15 mouse cellular contexts compared by ENCODE assay signal in genomic region chr7:127561340-127561858, GRCm38 (mm10). TPM values are rescaled to one million over a fixed set of nuclear protein-coding genes. Genes with fewer than 3 reads are reported as not detected.
A peak's percentile ranks its signal among the peaks of the same experiment; 100 is the strongest.
DNase-seq lines count a peak whose midpoint lies in the region; ATAC-seq and TF ChIP-seq lines count a peak whose summit lies in the region.
"Had no signal": no experiment of that assay in that cellular context is flagged by ENCODE, and none has a peak within 500 bp of the region (broad histone marks: within the 10 kb centered on the region; RNA-seq: fewer than 3 reads in every experiment).

Gene Tmem265 (plus strand): TSS chr7:127561390.

- WGBS in lung, postnatal 0 days: 66% methylated on average over 5 of the region's 5 CpGs
- WGBS in lung, adult 2 months: 74% methylated on average over 5 of the region's 5 CpGs
- WGBS in stomach, postnatal 0 days: 76% methylated on average over 5 of the region's 5 CpGs

- no peak within 1 kb of the TSS for H3K4me3 ChIP-seq in lung, postnatal 0 days (ENCODE audit: low read depth, low read length)
- no peak within 1 kb of the TSS for H3K4me3 ChIP-seq in lung, adult 2 months (replicated peaks; ENCODE audit: extremely low read depth, low read depth, low read length)
- no peak within 1 kb of the TSS for H3K4me3 ChIP-seq in bone marrow macrophage, adult 2 months (ENCODE audit: insufficient read depth, low read length)
- H3K4me3 ChIP-seq in stomach, postnatal 0 days (ENCODE audit: low read depth, low read length): no peak within 1 kb of the TSS
- H3K4me3 ChIP-seq: layer of hippocampus, adult 2 months; liver, embryonic 12.5 days; neural tube, embryonic 15.5 days had no signal

- DNase-seq in heart, adult 11 months: peak; percentile 70
- DNase-seq in heart, adult 8-10 months (ENCODE audit: low spot score): no peak
- peak; percentile 31 for DNase-seq in lung, postnatal 0 days (ENCODE audit: low spot score)
- no peak for DNase-seq in lung, adult 2 months
- DNase-seq in stomach, postnatal 0 days (ENCODE audit: low spot score): no peak
- DNase-seq in heart, postnatal 14 days: no peak
- DNase-seq: adrenal gland, adult 8-10 months; gastrocnemius, postnatal 14 days; thymus, adult 18-20 months had no signal

- no peaks in the 10 kb centered on the region for H3K9me3 ChIP-seq in lung, postnatal 0 days (ENCODE audit: low read length)
- no peaks in the 10 kb centered on the region for H3K9me3 ChIP-seq in stomach, postnatal 0 days (ENCODE audit: control insufficient read depth, low read length)
- H3K9me3 ChIP-seq: liver, embryonic 12.5 days; neural tube, embryonic 15.5 days had no signal

- intact Hi-C loops in heart, postnatal 14 days (cut with DNase I): no loop called here

- H3K27ac ChIP-seq in lung, postnatal 0 days (ENCODE audit: low read length): no peak within 1 kb of the TSS
- no peak within 1 kb of the TSS for H3K27ac ChIP-seq in bone marrow macrophage, adult 2 months (ENCODE audit: insufficient read depth, low read depth, low read length)
- no peak within 1 kb of the TSS; the same call in 1 of the 2 replicates for H3K27ac ChIP-seq in stomach, postnatal 0 days (replicated peaks)
- H3K27ac ChIP-seq: layer of hippocampus, adult 2 months; liver, embryonic 12.5 days; neural tube, embryonic 15.5 days had no signal

- no peaks in the 10 kb centered on the region for H3K4me1 ChIP-seq in lung, postnatal 0 days (ENCODE audit: insufficient read depth, low read depth, low read length)
- H3K4me1 ChIP-seq in lung, adult 2 months (ENCODE audit: control insufficient read depth, insufficient read depth, low read length): peaks cover 5% of the 10 kb centered on the region; the same call in 1 of the 2 replicates
- peaks cover 5% of the 10 kb centered on the region; the same call in 1 of the 2 replicates for H3K4me1 ChIP-seq in bone marrow macrophage, adult 2 months (ENCODE audit: control insufficient read depth, insufficient read depth, low read length)
- no peaks in the 10 kb centered on the region for H3K4me1 ChIP-seq in stomach, postnatal 0 days (replicated peaks; ENCODE audit: control insufficient read depth, insufficient read depth)
- H3K4me1 ChIP-seq: liver, embryonic 12.5 days had no signal

- no peaks in the 10 kb centered on the region for H3K27me3 ChIP-seq in lung, postnatal 0 days (replicated peaks; ENCODE audit: insufficient read depth, low read length)
- H3K27me3 ChIP-seq in stomach, postnatal 0 days (ENCODE audit: control insufficient read depth, insufficient read depth, low read length): no peaks in the 10 kb centered on the region
- H3K27me3 ChIP-seq: liver, embryonic 12.5 days; neural tube, embryonic 15.5 days; Patski had no signal

- no peak within 1 kb of the TSS for H3K9ac ChIP-seq in lung, postnatal 0 days (replicated peaks; ENCODE audit: low read depth)
- H3K9ac ChIP-seq in stomach, postnatal 0 days (ENCODE audit: low read length): no peak within 1 kb of the TSS
- H3K9ac ChIP-seq: liver, embryonic 12.5 days; neural tube, embryonic 15.5 days had no signal

- TF ChIP-seq CTCF in lung, postnatal 0 days (IDR thresholded peaks at IDR 0.05): no peak
- no peak for TF ChIP-seq CTCF in lung, adult 2 months (IDR thresholded peaks at IDR 0.05; ENCODE audit: insufficient read depth, low read length)
- TF ChIP-seq CTCF in bone marrow macrophage, adult 2 months (IDR thresholded peaks at IDR 0.05; ENCODE audit: low read depth, low read length): no peak
- no peak for TF ChIP-seq CTCF in stomach, postnatal 0 days (IDR thresholded peaks at IDR 0.05; ENCODE audit: low read depth)

- TF ChIP-seq POLR2A in lung, adult 2 months (IDR thresholded peaks at IDR 0.05; ENCODE audit: borderline replicate concordance, extremely low read depth, low read depth, low read length): no peak
- TF ChIP-seq POLR2A in bone marrow macrophage, adult 2 months (IDR thresholded peaks at IDR 0.05; ENCODE audit: borderline replicate concordance, low read depth, low read length): no peak

- ATAC-seq in lung, postnatal 0 days: peak; percentile 59
- 0 out of 2 replicates have a peak, but pooled peaks have one; percentile 25 for ATAC-seq in stomach, postnatal 0 days (ENCODE audit: low FRiP score, low TSS enrichment)
- ATAC-seq: forebrain, embryonic 14.5 days; liver, embryonic 12.5 days; Patski had no signal

- no peak within 1 kb of the TSS for H3K4me2 ChIP-seq in lung, postnatal 0 days (replicated peaks; ENCODE audit: low read depth, low read length)
- H3K4me2 ChIP-seq in stomach, postnatal 0 days (replicated peaks; ENCODE audit: low read depth): no peak within 1 kb of the TSS
- H3K4me2 ChIP-seq: liver, embryonic 12.5 days; neural tube, embryonic 15.5 days had no signal

- peaks cover 37% of the 10 kb centered on the region for H3K36me3 ChIP-seq in lung, postnatal 0 days (ENCODE audit: insufficient read depth, low read length)
- H3K36me3 ChIP-seq in stomach, postnatal 0 days (ENCODE audit: control insufficient read depth, insufficient read depth, low read length): peaks cover 29% of the 10 kb centered on the region

- TF ChIP-seq EP300 in lung, postnatal 0 days (IDR thresholded peaks at IDR 0.05): no peak
- TF ChIP-seq EP300 in stomach, postnatal 0 days (optimal IDR thresholded peaks at IDR 0.05): no peak

RNA-seq across cellular contexts. Expression of gene Tmem265, which starts in this region (rescaled TPM):
- not detected for total RNA-seq in heart, adult 8-10 months (2022)
- 5.4 and 6.1 TPM in 2 replicates for polyA plus RNA-seq in lung, postnatal 0 days (2015; fragmentation: Nextera tagmentation; extraction: Ambion mirVana)
- 1.7 and 4.2 TPM in 2 replicates for polyA plus RNA-seq in lung, adult 2 months (2012; rRNA removed)
- polyA plus RNA-seq in bone marrow macrophage, adult 2 months (2012; ENCODE audit: insufficient read depth, insufficient read length, missing spikeins): 3.4 and 10.8 TPM in 2 replicates
- polyA plus RNA-seq in stomach, postnatal 0 days (2015; fragmentation: Nextera tagmentation; extraction: Ambion mirVana): 22.7 and 24.3 TPM in 2 replicates
- not detected for total RNA-seq in heart, postnatal 14 days (2021)
- total RNA-seq: adrenal gland, adult 8-10 months; gastrocnemius, postnatal 14 days; layer of hippocampus, adult 2 months had no signal
- polyA plus RNA-seq: Patski had no signal

Comparison
In these comparisons a context has a peak if more than half of its experiments do, and no peak if none do; other contexts are left out.
1. DNase-seq: peak in heart, adult 11 months (single experiment) and lung, postnatal 0 days (single experiment); none in heart, adult 8-10 months (single experiment), lung, adult 2 months (single experiment), stomach, postnatal 0 days (single experiment) and heart, postnatal 14 days (0 of 2).